Mouse (Mus musculus) lung, postnatal 0 days (tissue): ENCODE results near the gene Ncln. TPM values are rescaled to one million over a fixed set of nuclear protein-coding genes. Genes with fewer than 3 reads are reported as not detected.

Experiments used
- ATAC-seq: fragments of 200-750 bp; cut with Nextera tagmentation; 2 replicates; pipeline ENCODE4 v1.8.0; 2017; ENCODE audit warnings: moderate library complexity
- DNase-seq: peaks from one replicate; pipeline ENCODE4 v3.0.0-alpha.2; 2016; ENCODE audit warnings: low spot score
- H3K27ac ChIP-seq: fragments of 300-500 bp; sonication (generic); 2 replicates; pipeline ENCODE4 v1.5.1; 2014; ENCODE audit warnings: antibody characterized with exemption, mild to moderate bottlenecking, low read length, mixed read lengths
- H3K27me3 ChIP-seq: fragments of 300-500 bp; sonication (generic); replicated peaks from 2 replicates; pipeline ENCODE4 v1.6.1; 2014; ENCODE audit warnings: low read length, mixed read lengths; ENCODE audit not compliant: insufficient read depth
- H3K36me3 ChIP-seq: fragments of 300-500 bp; sonication (generic); 2 replicates; pipeline ENCODE4 v1.6.1; 2014; ENCODE audit warnings: low read length, mixed read lengths; ENCODE audit not compliant: insufficient read depth
- H3K4me1 ChIP-seq: fragments of 300-500 bp; sonication (generic); 2 replicates; pipeline ENCODE4 v1.6.1; 2014; ENCODE audit warnings: antibody characterized with exemption, low read depth, low read length, mixed read lengths; ENCODE audit not compliant: insufficient read depth
- H3K4me2 ChIP-seq: fragments of 300-500 bp; sonication (generic); replicated peaks from 2 replicates; pipeline ENCODE4 v1.6.1; 2014; ENCODE audit warnings: low read depth, mild to moderate bottlenecking, low read length, moderate library complexity, mixed read lengths
- H3K4me3 ChIP-seq: fragments of 300-500 bp; sonication (generic); 2 replicates; pipeline ENCODE4 v1.5.1; 2014; ENCODE audit warnings: low read depth, low read length
- H3K9ac ChIP-seq: fragments of 300-500 bp; sonication (generic); replicated peaks from 2 replicates; pipeline ENCODE4 v1.6.1; 2014; ENCODE audit warnings: low read depth, mild to moderate bottlenecking
- H3K9me3 ChIP-seq: fragments of 300-500 bp; sonication (generic); 2 replicates; pipeline ENCODE4 v1.6.1; 2016; ENCODE audit warnings: low read length, mixed read lengths
- CTCF ChIP-seq: IDR thresholded peaks from 2 replicates; pipeline ENCODE4 v1.5.1; 2016; ENCODE audit warnings: antibody characterized with exemption, mild to moderate bottlenecking
- EP300 ChIP-seq: IDR thresholded peaks from 2 replicates; pipeline ENCODE4 v1.6.1; 2016; ENCODE audit warnings: antibody characterized with exemption, mild to moderate bottlenecking, control low read depth
- WGBS: fragments of 180-500 bp; shearing (Covaris S2); extraction: QIAGEN DNeasy Blood & Tissue Kit; methylation state at CpG from one replicate; pipeline ENCODE4 v1.1.7; 2014; 5-methylcytosine and 5-hydroxymethylcytosine counted together
- polyA plus RNA-seq: library from polyadenylated mRNA; unstranded; fragments of >200 nt; fragmentation: Nextera tagmentation; extraction: Ambion mirVana; gene quantifications from 2 replicates; pipeline ENCODE4 v1.2.1, GENCODE M21; 2015

Ncln gene
- polyA plus RNA-seq, 1 experiment from 2014 or later, result 46.7 TPM

- 71% methylated on average over 7 of the region's 7 CpGs for WGBS
- H3K4me3 ChIP-seq, result no peak overlapping the region
Observed at GRCm38 (mm10) chr10:81462917-81463316, 33.3 kb downstream of the Ncln start.

DNA sequence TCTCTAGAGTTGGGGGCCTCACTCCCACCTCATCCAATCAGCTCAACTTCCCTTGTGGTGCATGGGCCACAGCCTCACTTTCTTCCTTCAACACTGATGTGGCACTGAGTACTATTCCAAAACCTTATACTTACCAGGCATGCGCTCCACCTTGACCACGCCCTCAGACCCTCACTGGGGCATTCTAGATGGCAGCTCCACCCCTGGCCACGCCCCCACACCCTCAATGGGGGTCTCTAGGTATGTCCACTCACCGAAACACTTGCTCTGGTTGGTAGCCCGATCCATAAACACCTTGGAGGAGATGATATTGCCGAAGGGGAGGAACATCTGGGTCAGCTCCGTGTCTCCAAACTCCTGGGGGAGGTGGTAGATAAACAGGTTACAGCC is 33.8 kb downstream of the Ncln start:
- Histone ChIP-seq H3K27me3 (peaks cover 24% of the 10 kb centered on the region), H3K4me2 (no peak overlapping the region; the same call in 1 of the 2 replicates), H3K9ac (no peak overlapping the region), H3K36me3 (no peaks in the 10 kb centered on the region), H3K4me1 (no peaks in the 10 kb centered on the region), H3K9me3 (no peaks in the 10 kb centered on the region), H3K27ac (no peak overlapping the region), H3K4me3 (no peak overlapping the region)
- DNase-seq (no peak), ATAC-seq (no peak)
- TF ChIP-seq EP300, result no peak
- TF ChIP-seq CTCF, result no peak
- WGBS, result 34% methylated on average over 7 of the region's 7 CpGs

More at GRCm38 (mm10) chr10:81462917-81463316, 33.3 kb downstream of the Ncln start:
- Histone ChIP-seq H3K27ac (no peak overlapping the region), H3K4me1 (no peaks in the 10 kb centered on the region), H3K9ac (no peak overlapping the region), H3K27me3 (peaks cover 24% of the 10 kb centered on the region), H3K9me3 (no peaks in the 10 kb centered on the region), H3K36me3 (no peaks in the 10 kb centered on the region), H3K4me2 (no peak overlapping the region)
- DNase-seq (no peak), ATAC-seq (no peak)
- TF ChIP-seq CTCF, result no peak
- no peak for TF ChIP-seq EP300

- DNase-seq (no peak), ATAC-seq (no peak)
- Histone ChIP-seq H3K36me3 (no peaks in the 10 kb centered on the region), H3K27ac (no peak overlapping the region), H3K9ac (no peak overlapping the region), H3K9me3 (no peaks in the 10 kb centered on the region), H3K4me2 (peak overlapping the region; percentile 30; the same call in 1 of the 2 replicates), H3K4me3 (0 out of 2 replicates have a peak overlapping the region, but pooled peaks have one; percentile 5), H3K27me3 (peaks cover 24% of the 10 kb centered on the region), H3K4me1 (no peaks in the 10 kb centered on the region)
- WGBS, result 7% methylated on average over 16 of the region's 16 CpGs
- TF ChIP-seq CTCF (no peak), EP300 (no peak)
Observed at GRCm38 (mm10) chr10:81461673-81462414, 34.3 kb downstream of the Ncln start.

- Histone ChIP-seq H3K27ac (no peak overlapping the region), H3K9me3 (no peaks in the 10 kb centered on the region), H3K4me2 (no peak overlapping the region), H3K4me1 (no peaks in the 10 kb centered on the region), H3K27me3 (peaks cover 24% of the 10 kb centered on the region), H3K9ac (no peak overlapping the region), H3K4me3 (no peak overlapping the region), H3K36me3 (no peaks in the 10 kb centered on the region)
- ATAC-seq (no peak), DNase-seq (no peak)
- 36% methylated on average over 11 of the region's 11 CpGs for WGBS
- no peak for TF ChIP-seq EP300
- no peak for TF ChIP-seq CTCF
Observed at GRCm38 (mm10) chr10:81460951-81461350, 35.2 kb downstream of the Ncln start.

DNA sequence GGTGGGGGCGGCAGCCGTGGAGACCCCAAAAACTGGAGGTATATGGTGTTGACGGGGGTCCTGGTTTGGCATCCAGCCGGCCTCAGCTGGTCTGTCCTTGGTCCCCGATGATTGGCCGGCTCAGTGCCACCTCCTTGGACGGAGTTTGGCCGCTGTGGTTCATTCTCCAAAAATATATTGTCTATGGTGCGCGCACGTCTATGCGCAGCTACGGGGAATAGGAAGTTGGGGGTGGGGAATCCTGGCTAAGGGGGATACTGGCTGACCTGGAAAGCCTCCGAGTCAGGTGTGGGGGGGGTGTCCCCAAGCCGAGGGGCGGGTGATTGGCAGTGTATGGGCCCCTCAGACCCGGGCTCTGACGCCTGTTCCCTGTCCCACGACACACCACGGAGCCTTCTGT is 35.7 kb downstream of the Ncln start:
- Histone ChIP-seq H3K27ac (no peak overlapping the region), H3K9ac (no peak overlapping the region), H3K4me2 (no peak overlapping the region), H3K4me3 (no peak overlapping the region), H3K4me1 (no peaks in the 10 kb centered on the region), H3K36me3 (no peaks in the 10 kb centered on the region), H3K27me3 (peaks cover 27% of the 10 kb centered on the region), H3K9me3 (no peaks in the 10 kb centered on the region)
- WGBS, result 26% methylated on average over 20 of the region's 20 CpGs
- TF ChIP-seq EP300, result no peak
- TF ChIP-seq CTCF, result no peak
- ATAC-seq (no peak), DNase-seq (no peak)

DNA sequence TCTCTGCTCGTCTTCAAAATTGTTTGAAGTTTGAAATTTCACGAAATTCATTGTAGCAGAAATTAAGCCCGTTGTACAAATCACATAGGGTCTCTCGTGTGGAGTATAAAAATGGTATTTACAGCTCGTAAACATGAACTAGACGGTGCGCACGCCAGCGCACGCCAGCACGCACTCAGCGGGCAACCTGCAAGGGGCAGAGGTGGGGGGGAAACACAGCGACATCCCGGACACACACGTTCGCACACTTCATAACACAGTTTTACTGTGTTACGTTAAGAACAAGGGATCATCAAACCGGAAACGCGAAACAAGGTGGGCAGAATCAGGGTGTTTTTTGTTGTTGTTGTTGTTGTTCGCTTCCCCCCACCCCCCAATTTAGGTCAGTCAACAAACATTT is 36.8 kb downstream of the Ncln start:
- TF ChIP-seq CTCF (no peak), EP300 (no peak)
- H3K9ac ChIP-seq, result no peak overlapping the region
- H3K4me1 ChIP-seq, result no peaks in the 10 kb centered on the region
- no peak for DNase-seq
- no peaks in the 10 kb centered on the region for H3K9me3 ChIP-seq
- no peak overlapping the region for H3K27ac ChIP-seq
- peaks cover 30% of the 10 kb centered on the region for H3K27me3 ChIP-seq
- no peaks in the 10 kb centered on the region for H3K36me3 ChIP-seq
- 70% methylated on average over 21 of the region's 21 CpGs for WGBS
- H3K4me3 ChIP-seq, result no peak overlapping the region
- ATAC-seq, result no peak
- no peak overlapping the region for H3K4me2 ChIP-seq
